Mouse (Mus musculus) limb, embryonic 14.5 days (tissue): ENCODE measurements around the gene Gm47969. TPM values are rescaled to one million over a fixed set of nuclear protein-coding genes. Genes with fewer than 3 reads are reported as not detected.

ENCODE experiments used
- ATAC-seq: fragments of 200-750 bp; cut with Nextera tagmentation; 2 replicates; pipeline ENCODE4 v1.8.0; 2017; ENCODE audit warnings: low read depth, moderate number of reproducible peaks, moderate TSS enrichment; ENCODE audit not compliant: low FRiP score
- DNase-seq: peaks from one replicate; pipeline ENCODE4 v3.0.0-alpha.2; 2015; ENCODE audit warnings: low spot score
- H3K27ac ChIP-seq: fragments of 300-500 bp; sonication (generic); replicated peaks from 2 replicates; pipeline ENCODE4 v1.5.1; 2014; ENCODE audit warnings: low read depth, mild to moderate bottlenecking, low read length, moderate library complexity, mixed read lengths
- H3K27me3 ChIP-seq: fragments of 300-500 bp; sonication (generic); 2 replicates; pipeline ENCODE4 v1.6.1; 2014; ENCODE audit warnings: low read length, mixed read lengths; ENCODE audit not compliant: control insufficient read depth, insufficient read depth
- H3K36me3 ChIP-seq: fragments of 300-500 bp; sonication (generic); 2 replicates; pipeline ENCODE4 v1.6.1; 2014; ENCODE audit warnings: mild to moderate bottlenecking, low read length, moderate library complexity, mixed read lengths; ENCODE audit not compliant: control insufficient read depth, insufficient read depth
- H3K4me1 ChIP-seq: fragments of 300-500 bp; sonication (generic); 2 replicates; pipeline ENCODE4 v1.6.1; 2014; ENCODE audit warnings: antibody characterized with exemption, low read length, mixed read lengths; ENCODE audit not compliant: control insufficient read depth, insufficient read depth
- H3K4me2 ChIP-seq: fragments of 300-500 bp; sonication (generic); replicated peaks from 2 replicates; pipeline ENCODE4 v1.6.1; 2014; ENCODE audit warnings: low read depth, mild to moderate bottlenecking, low read length, moderate library complexity; ENCODE audit not compliant: severe bottlenecking
- H3K4me3 ChIP-seq: fragments of 300-500 bp; sonication (generic); replicated peaks from 2 replicates; pipeline ENCODE4 v1.5.1; 2014; ENCODE audit warnings: low read length
- H3K9ac ChIP-seq: fragments of 300-500 bp; sonication (generic); 2 replicates; pipeline ENCODE4 v1.6.1; 2014; ENCODE audit warnings: mild to moderate bottlenecking, low read depth, low read length, moderate library complexity; ENCODE audit not compliant: severe bottlenecking
- H3K9me3 ChIP-seq: fragments of 300-500 bp; sonication (generic); 2 replicates; pipeline ENCODE4 v1.6.1; 2016; ENCODE audit warnings: low read length; ENCODE audit not compliant: control insufficient read depth
- POLR2A ChIP-seq: fragments of 200-500 bp; IDR thresholded peaks from 2 replicates; pipeline ENCODE4 v1.8.0; 2012; ENCODE audit warnings: inconsistent platforms, mild to moderate bottlenecking, moderate library complexity, borderline replicate concordance; ENCODE audit not compliant: insufficient read depth, insufficient read length; ENCODE audit errors: extremely low read depth
- WGBS: fragments of 180-500 bp; shearing (Covaris S2); extraction: QIAGEN DNeasy Blood & Tissue Kit; methylation state at CpG from one replicate; pipeline ENCODE4 v1.1.7; 2014; 5-methylcytosine and 5-hydroxymethylcytosine counted together
- polyA plus RNA-seq, 2 experiments: library from polyadenylated mRNA; depleted of rRNA in 1 of 2; stranded (reverse) in 1 of 2; unstranded in 1 of 2; fragments of >200 nt; fragmentation: Nextera tagmentation in 1 of 2; extraction: Ambion mirVana in 1 of 2; gene quantifications; 2 replicates each; pipeline versions ENCODE4 v1.2.1 to v1.2.3; 2012 to 2014

Gene Gm47969
- polyA plus RNA-seq, 2 experiments, result not detected

- WGBS, result 45% methylated on average over 15 of the region's 15 CpGs
- H3K9ac ChIP-seq, result 0 out of 2 replicates have a peak overlapping the region, but pooled peaks have one; percentile 36
- no peak for TF ChIP-seq POLR2A
- no peak overlapping the region for H3K27ac ChIP-seq
- ATAC-seq, result no peak
- DNase-seq, result no peak
- H3K4me2 ChIP-seq, result peak overlapping the region; percentile 42
- H3K27me3 ChIP-seq, result no peaks in the 10 kb centered on the region
- no peaks in the 10 kb centered on the region for H3K9me3 ChIP-seq
- 0 out of 2 replicates have a peak overlapping the region, but pooled peaks have one; percentile 13 for H3K4me3 ChIP-seq
- no peaks in the 10 kb centered on the region for H3K4me1 ChIP-seq
- H3K36me3 ChIP-seq, result no peaks in the 10 kb centered on the region
Observed at GRCm38 (mm10) chr1:83075526-83076189, 30.9 kb downstream of the Gm47969 start.

- no peaks in the 10 kb centered on the region for H3K9me3 ChIP-seq
- DNase-seq (peak; percentile 76), ATAC-seq (peak; percentile 84; the same call in 1 of the 2 replicates)
- H3K27ac ChIP-seq, result no peak overlapping the region
- peak overlapping the region; percentile 42 for H3K4me2 ChIP-seq
- H3K9ac ChIP-seq, result 0 out of 2 replicates have a peak overlapping the region, but pooled peaks have one; percentile 36
- no peaks in the 10 kb centered on the region for H3K4me1 ChIP-seq
- H3K36me3 ChIP-seq, result no peaks in the 10 kb centered on the region
- no peaks in the 10 kb centered on the region for H3K27me3 ChIP-seq
- H3K4me3 ChIP-seq, result 0 out of 2 replicates have a peak overlapping the region, but pooled peaks have one; percentile 13
- TF ChIP-seq POLR2A, result no peak
- WGBS, result 50% methylated on average over 11 of the region's 11 CpGs
Observed at GRCm38 (mm10) chr1:83076190-83076917, 31.6 kb downstream of the Gm47969 start.

GRCm38 (mm10) chr1:83077016-83077415 lies 32.3 kb downstream of the Gm47969 start:
- H3K36me3 ChIP-seq, result no peaks in the 10 kb centered on the region
- no peaks in the 10 kb centered on the region for H3K27me3 ChIP-seq
- TF ChIP-seq POLR2A, result no peak
- no peak overlapping the region for H3K9ac ChIP-seq
- ATAC-seq, result no peak
- no peak overlapping the region for H3K27ac ChIP-seq
- 72% methylated on average over 6 of the region's 6 CpGs for WGBS
- H3K4me1 ChIP-seq, result no peaks in the 10 kb centered on the region
- H3K4me2 ChIP-seq, result no peak overlapping the region
- DNase-seq, result no peak
- no peaks in the 10 kb centered on the region for H3K9me3 ChIP-seq
- no peak overlapping the region for H3K4me3 ChIP-seq

GRCm38 (mm10) chr1:83084790-83085189 lies 40.1 kb downstream of the Gm47969 start:
- H3K27ac ChIP-seq, result no peak overlapping the region
- ATAC-seq (no peak), DNase-seq (no peak)
- no peak overlapping the region for H3K9ac ChIP-seq
- H3K9me3 ChIP-seq, result no peaks in the 10 kb centered on the region
- WGBS, result 87% methylated on average over 2 of the region's 2 CpGs
- no peaks in the 10 kb centered on the region for H3K27me3 ChIP-seq
- H3K4me1 ChIP-seq, result no peaks in the 10 kb centered on the region
- no peaks in the 10 kb centered on the region for H3K36me3 ChIP-seq
- TF ChIP-seq POLR2A, result no peak
- no peak overlapping the region for H3K4me3 ChIP-seq
- H3K4me2 ChIP-seq, result no peak overlapping the region

GRCm38 (mm10) chr1:83091268-83091667 lies 46.5 kb downstream of the Gm47969 start:
- no peaks in the 10 kb centered on the region for H3K27me3 ChIP-seq
- no peak overlapping the region for H3K4me3 ChIP-seq
- H3K27ac ChIP-seq, result no peak overlapping the region
- ATAC-seq (no peak), DNase-seq (no peak)
- no peak overlapping the region for H3K4me2 ChIP-seq
- no peak for TF ChIP-seq POLR2A
- no peaks in the 10 kb centered on the region for H3K9me3 ChIP-seq
- H3K9ac ChIP-seq, result no peak overlapping the region
- H3K4me1 ChIP-seq, result no peaks in the 10 kb centered on the region
- WGBS, result 68% methylated on average over 3 of the region's 3 CpGs
- H3K36me3 ChIP-seq, result no peaks in the 10 kb centered on the region

Other genes starting within 250 kb of the Gm47969 start
- gene Agfg1, start 205.4 kb upstream of the Gm47969 start, polyA plus RNA-seq (2012; rRNA removed), result 39.6 and 47.4 TPM in 2 replicates
- 36.9 and 41.8 TPM in 2 replicates for gene Agfg1, start 205.4 kb upstream of the Gm47969 start, polyA plus RNA-seq (2014; fragmentation: Nextera tagmentation; extraction: Ambion mirVana)
- gene A030005L19Rik, start 131.6 kb upstream of the Gm47969 start, polyA plus RNA-seq (2012; rRNA removed), result 0.55 and 1.9 TPM in 2 replicates
- gene A030005L19Rik, start 131.6 kb upstream of the Gm47969 start, polyA plus RNA-seq (2014; fragmentation: Nextera tagmentation; extraction: Ambion mirVana), result 0.23 TPM in 1 of 2 replicates, not detected in the other
- gene A030014E15Rik, start 120.0 kb upstream of the Gm47969 start, polyA plus RNA-seq (2012; rRNA removed), result not detected in 2 replicates
- gene A030014E15Rik, start 120.0 kb upstream of the Gm47969 start, polyA plus RNA-seq (2014; fragmentation: Nextera tagmentation; extraction: Ambion mirVana), result not detected in 2 replicates
- gene Gm6217, start 113.5 kb upstream of the Gm47969 start, polyA plus RNA-seq (2012; rRNA removed), result 0.08 TPM in 1 of 2 replicates, not detected in the other
- gene Gm6217, start 113.5 kb upstream of the Gm47969 start, polyA plus RNA-seq (2014; fragmentation: Nextera tagmentation; extraction: Ambion mirVana), result not detected in 2 replicates
- 0.08 TPM in 1 of 2 replicates, not detected in the other for gene A030003K21Rik, start 101.5 kb upstream of the Gm47969 start, polyA plus RNA-seq (2012; rRNA removed)
- gene A030003K21Rik, start 101.5 kb upstream of the Gm47969 start, polyA plus RNA-seq (2014; fragmentation: Nextera tagmentation; extraction: Ambion mirVana), result 0.33 TPM in 1 of 2 replicates, not detected in the other
- gene Gm7544, start 88.9 kb upstream of the Gm47969 start, polyA plus RNA-seq (2012; rRNA removed), result 0.14 TPM in 1 of 2 replicates, not detected in the other
- gene Gm7544, start 88.9 kb upstream of the Gm47969 start, polyA plus RNA-seq (2014; fragmentation: Nextera tagmentation; extraction: Ambion mirVana), result not detected in 2 replicates
- not detected in 2 replicates for gene Gm47955, start 84.6 kb upstream of the Gm47969 start, polyA plus RNA-seq (2012; rRNA removed)
- not detected in 2 replicates for gene Gm47955, start 84.6 kb upstream of the Gm47969 start, polyA plus RNA-seq (2014; fragmentation: Nextera tagmentation; extraction: Ambion mirVana)
- gene Gm47959, start 44.4 kb upstream of the Gm47969 start, polyA plus RNA-seq (2012; rRNA removed), result not detected in 2 replicates
- not detected in 2 replicates for gene Gm47959, start 44.4 kb upstream of the Gm47969 start, polyA plus RNA-seq (2014; fragmentation: Nextera tagmentation; extraction: Ambion mirVana)
- 1.2 and 1.3 TPM in 2 replicates for gene Slc19a3, start 6.5 kb upstream of the Gm47969 start, polyA plus RNA-seq (2012; rRNA removed)
- 0.35 and 0.54 TPM in 2 replicates for gene Slc19a3, start 6.5 kb upstream of the Gm47969 start, polyA plus RNA-seq (2014; fragmentation: Nextera tagmentation; extraction: Ambion mirVana)
- not detected in 2 replicates for gene Krtap28-10, start 2.5 kb upstream of the Gm47969 start, polyA plus RNA-seq (2012; rRNA removed)
- gene Krtap28-10, start 2.5 kb upstream of the Gm47969 start, polyA plus RNA-seq (2014; fragmentation: Nextera tagmentation; extraction: Ambion mirVana), result not detected in 2 replicates
- not detected in 2 replicates for gene A030005K14Rik, start 14.4 kb downstream of the Gm47969 start, polyA plus RNA-seq (2012; rRNA removed)
- not detected in 2 replicates for gene A030005K14Rik, start 14.4 kb downstream of the Gm47969 start, polyA plus RNA-seq (2014; fragmentation: Nextera tagmentation; extraction: Ambion mirVana)
- 0.09 and 0.13 TPM in 2 replicates for gene Krtap28-13, start 16.0 kb downstream of the Gm47969 start, polyA plus RNA-seq (2012; rRNA removed)
- gene Krtap28-13, start 16.0 kb downstream of the Gm47969 start, polyA plus RNA-seq (2014; fragmentation: Nextera tagmentation; extraction: Ambion mirVana), result not detected in 2 replicates
- gene Ccl20, start 71.8 kb downstream of the Gm47969 start, polyA plus RNA-seq (2012; rRNA removed), result 0.13 TPM in 1 of 2 replicates, not detected in the other
- gene Ccl20, start 71.8 kb downstream of the Gm47969 start, polyA plus RNA-seq (2014; fragmentation: Nextera tagmentation; extraction: Ambion mirVana), result not detected in 2 replicates
- gene Daw1, start 114.8 kb downstream of the Gm47969 start, polyA plus RNA-seq (2012; rRNA removed), result 0.36 and 0.45 TPM in 2 replicates
- gene Daw1, start 114.8 kb downstream of the Gm47969 start, polyA plus RNA-seq (2014; fragmentation: Nextera tagmentation; extraction: Ambion mirVana), result 0.18 and 0.29 TPM in 2 replicates